Mouse (Mus musculus) v-Abl transformed pro-B cells (cell line): ENCODE measurements around the gene Rad9a.

ENCODE experiments used
- in situ Hi-C, 2 experiments: fragments of 400-800 bp; cut with MboI; formaldehyde crosslinking; loops; one replicate each; pipeline ENCODE4 v1.15.1; 2025; ENCODE audit not compliant: unreplicated experiment in 2 of 2

The Rad9a gene

DNA sequence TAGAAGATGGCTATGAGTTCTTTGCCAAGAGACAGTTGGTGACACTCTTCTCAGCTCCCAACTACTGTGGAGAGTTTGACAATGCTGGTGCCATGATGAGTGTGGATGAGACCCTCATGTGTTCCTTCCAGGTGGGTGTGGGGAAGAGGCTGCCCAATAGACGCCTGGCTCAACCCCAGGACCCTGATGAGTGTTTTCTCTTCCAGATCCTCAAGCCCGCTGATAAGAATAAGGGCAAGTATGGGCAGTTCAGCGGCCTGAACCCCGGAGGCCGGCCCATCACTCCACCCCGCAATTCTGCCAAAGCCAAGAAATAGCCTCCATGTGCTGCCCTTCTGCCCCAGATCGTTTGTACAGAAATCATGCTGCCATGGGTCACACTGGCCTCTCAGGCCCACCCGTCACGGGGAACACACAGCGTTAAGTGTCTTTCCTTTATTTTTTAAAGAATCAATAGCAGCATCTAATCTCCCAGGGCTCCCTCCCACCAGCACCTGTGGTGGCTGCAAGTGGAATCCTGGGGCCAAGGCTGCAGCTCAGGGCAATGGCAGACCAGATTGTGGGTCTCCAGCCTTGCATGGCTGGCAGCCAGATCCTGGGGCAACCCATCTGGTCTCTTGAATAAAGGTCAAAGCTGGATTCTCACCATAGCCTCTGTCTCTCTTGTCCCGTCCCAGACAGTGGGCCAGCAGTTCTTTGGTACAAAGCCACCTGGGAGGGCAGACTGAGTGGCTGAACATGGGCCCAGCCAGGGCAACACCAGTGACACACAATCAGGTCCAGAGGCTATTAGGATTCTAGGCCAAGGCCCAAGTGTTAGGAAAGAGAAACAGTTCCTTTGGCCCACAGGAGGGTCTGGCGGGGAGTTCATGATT lies 6.4 kb downstream of the Rad9a start:
- in situ Hi-C loops: no loop called here

DNA sequence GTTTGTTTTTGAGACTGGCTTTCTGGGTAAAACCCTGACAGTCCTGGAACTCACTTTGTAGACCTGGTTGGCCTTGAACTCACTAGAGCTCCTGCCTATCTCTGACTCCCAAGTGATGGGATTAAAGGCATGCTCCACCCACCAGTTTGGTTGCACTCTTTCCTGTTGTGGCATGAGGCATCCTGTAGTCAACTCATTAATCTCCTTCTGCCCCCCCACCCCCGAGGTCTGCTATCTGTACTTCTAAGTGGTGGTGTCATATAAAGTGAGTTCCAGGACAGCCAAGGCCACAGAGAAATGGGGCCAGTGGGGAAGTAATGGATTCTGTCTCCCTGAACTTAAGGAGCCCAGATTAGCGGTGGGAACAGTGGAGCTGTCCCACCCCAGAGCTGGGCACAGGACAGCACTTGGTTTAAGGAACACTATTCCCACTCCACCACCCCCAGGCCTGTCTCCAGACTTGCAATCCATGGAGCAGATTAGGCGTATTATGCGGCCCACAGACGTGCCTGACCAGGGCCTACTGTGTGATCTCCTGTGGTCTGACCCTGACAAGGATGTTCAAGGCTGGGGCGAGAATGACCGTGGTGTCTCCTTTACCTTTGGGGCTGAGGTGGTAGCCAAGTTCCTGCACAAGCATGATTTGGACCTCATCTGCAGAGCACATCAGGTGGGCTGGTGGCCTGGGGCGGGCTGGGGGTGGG lies 7.3 kb downstream of the Rad9a start:
- in situ Hi-C loops: no loop called here

DNA sequence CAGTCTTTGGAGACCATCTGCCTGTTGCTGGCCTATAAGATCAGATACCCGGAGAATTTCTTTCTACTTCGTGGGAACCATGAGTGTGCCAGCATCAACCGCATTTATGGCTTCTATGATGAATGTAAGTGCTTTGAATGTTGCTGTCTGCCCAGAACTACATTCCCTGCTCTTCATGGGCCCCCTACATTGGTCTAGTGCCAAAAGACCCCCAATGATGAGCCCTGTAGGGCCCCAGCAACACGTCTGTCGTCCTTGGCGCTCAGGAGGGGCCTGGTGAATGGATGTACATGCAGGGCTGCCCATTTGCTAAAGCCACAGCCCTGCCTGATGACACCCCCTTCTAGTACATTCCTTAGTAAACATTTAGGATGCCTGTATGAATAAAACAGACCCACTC lies 8.3 kb downstream of the Rad9a start:
- in situ Hi-C loops: no loop called here

DNA sequence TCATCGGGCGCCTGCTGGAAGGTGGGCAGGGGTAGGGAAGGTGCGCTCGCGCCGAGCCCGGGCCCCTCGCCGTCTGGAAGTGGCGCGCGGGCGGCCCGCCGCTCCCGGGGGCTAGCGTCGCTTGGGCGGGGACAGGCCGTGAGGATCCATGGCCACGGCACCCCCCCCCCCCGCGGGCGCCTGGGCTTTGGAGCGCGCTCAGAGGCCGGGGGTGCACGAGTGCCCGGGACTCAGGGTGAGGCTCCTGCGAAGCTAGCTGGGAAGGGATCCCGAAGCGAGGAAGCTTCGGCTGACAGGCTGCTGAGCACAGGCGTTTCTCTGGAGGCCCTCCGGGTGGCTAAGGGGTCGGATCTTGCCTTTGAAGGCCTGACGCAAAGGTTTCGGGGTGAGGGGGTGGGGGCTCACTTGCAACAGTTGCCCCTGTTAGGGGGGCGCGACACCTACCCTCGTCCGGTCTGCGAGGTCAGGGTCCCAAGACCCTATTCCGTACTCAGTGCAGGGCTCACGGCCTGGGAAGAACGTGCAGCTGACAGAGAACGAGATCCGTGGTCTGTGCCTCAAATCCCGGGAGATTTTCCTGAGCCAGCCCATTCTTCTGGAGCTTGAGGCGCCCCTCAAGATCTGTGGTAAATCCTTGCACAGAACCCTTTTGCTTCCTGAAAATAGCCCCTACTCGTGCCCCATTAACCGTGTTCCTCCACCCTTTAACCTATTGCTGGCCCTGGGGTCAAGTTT lies 9.0 kb downstream of the Rad9a start:
- in situ Hi-C loops: no loop called here

DNA sequence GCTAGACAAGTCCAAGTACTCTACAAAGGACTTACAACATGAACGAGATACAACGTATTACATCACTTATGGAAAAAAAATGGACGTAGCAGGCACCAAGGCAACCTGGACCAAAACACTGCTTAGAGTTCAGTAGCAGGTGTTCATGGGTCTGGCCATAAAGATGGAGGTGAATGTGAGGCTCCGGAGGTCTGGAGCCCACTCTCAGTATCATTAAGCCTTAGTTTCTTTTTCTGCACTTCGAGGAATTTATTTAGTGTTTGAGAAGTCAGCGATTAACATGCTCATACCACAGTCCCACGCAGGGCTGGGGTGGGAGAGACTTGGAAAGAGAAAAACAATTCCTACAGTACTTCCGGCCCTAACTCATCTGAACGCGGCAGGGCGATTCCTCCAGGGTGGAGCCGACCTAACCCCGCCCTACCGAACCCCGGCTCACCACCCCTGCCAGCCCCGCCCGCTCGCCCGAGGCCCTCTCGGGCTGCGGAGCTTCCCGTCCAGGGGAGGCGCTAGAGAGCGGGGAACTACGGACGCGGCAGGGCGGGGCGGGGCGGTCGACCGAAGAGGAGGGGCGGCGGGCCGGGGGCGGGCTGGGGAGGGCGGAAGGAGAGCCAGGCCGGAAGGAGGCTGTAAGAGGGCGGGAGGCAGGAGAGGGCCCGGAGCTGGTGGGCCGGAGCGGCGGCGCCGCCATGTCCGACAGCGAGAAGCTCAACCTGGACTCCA lies 9.8 kb downstream of the Rad9a start, which contains the start of gene Ppp1ca:
Gene Ppp1ca, plus strand, starts transcription at position 538 of the 723 bp plus-strand sequence.
- in situ Hi-C loops: no loop called here

DNA sequence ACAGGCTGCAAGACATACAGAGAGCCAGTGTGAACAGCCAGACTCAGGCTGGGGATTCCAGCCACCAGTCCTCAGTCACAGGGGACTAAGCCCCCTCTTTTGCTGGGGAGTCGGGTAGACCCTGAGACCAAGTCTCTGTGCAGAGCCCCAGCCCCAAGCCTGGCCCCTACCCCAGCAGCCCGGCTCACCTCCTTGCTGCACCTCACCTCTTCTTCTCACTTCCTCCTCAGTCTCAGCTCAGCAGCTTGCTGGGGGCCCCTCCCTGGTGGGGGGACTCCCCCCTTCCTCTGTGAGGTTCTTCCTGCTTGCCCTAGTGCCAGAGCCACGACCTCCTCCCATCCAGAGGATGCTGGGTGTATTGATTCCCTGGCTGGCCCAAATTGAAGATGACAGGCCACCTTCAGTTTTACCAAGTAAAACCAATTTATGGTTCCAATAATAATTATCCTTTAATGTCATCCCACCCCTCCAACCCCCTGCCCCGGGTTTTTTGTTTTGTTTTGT lies 10.6 kb downstream of the Rad9a start, which contains the start of gene Tbc1d10c:
Gene Tbc1d10c, minus strand, starts transcription at position 454 of the 504 bp plus-strand sequence.
- in situ Hi-C loops: no loop called here

DNA sequence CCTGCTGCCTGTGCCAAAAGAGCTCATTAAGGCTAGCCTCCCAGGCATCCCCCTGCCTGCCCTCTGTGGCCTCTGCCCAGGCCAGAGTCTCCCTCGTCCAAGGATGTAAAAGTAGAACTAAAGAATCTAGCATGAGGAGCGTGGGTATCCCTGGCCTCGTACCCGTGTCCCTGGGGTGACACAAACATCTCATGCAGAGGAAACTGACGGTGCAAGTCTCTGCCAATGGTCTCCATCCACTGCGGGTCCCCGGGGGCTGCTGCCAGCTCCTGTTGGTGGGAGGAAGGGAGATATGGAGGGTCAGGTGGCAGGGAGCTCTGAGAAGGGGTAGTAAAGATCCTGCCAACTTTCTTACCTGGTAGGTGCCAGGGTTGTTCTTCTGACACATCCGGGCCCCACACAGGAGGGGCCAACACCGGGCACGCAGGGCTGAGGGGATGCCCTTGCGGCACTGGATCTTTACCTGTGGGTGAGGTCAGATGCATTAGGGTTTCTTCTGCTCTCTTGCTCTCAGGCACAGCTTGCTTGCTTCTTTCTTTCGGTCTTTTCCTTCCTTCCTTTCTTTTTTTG lies 12.3 kb downstream of the Rad9a start:
- in situ Hi-C loops: no loop called here

DNA sequence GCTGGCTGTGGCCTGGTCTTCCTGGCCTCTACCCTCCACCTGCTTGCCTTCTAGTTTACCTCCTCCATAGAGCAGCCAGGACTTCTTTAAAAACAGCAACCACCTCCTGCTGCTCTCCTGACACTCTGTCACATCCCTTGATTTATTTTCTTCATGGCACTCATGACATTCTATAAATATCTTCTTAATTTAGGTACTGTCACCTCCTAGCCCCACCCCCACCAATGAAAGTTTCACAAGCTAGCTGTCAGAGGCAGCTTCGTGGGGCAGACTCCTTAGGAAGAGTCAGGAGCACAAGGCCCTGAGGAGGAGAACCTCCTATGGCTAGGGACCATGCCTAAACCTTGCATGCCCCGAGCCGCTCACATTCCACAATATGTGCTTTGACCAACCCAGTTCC lies 14.2 kb downstream of the Rad9a start:
- in situ Hi-C loops: no loop called here

DNA sequence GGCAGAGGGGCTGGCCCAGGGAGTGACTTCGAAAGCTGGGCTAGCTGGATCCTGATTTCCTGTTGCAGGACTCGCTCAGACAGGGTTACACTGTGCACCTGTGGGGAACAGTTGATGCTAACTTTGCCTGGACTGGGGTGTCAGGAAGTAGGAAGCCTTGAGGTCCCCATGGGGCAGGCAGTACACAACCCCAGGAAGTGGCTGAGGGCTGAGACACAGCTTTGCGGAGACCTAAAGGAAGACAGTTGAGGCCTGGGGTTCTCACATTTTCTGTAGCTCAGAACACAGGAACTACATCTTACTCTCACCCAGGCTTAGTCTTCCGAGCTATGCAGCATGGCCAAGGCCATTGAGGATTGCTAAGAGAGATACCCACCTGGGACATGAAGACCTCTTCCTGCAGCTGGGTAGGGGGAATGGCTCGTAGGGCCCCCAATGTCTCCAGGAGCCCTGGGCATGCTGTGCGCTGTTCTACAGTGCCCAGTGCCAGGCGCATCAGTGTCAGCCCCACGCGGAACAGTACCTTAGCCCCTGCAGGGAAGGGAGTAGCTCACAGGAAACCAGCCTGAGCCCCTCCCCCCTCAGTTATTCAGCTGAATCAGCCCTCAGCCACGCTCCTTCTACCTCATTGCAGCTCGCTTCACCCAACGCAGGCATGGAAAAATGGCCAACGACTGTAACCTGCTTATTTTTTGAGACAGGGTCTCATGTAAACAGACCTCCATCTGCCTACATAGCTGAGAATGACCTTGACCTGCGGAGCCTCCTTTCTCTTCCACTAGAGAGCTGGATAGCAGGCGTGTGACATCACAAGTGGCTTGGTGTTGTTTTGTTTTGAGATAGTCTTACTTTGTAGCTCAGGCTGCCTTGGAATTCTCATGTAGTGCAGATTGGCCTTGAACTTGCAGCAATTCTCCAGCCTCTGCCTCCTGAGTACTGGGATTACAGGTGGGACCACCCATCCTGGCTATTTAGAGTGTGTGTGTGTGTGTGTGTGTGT lies 16.2 kb downstream of the Rad9a start:
- in situ Hi-C loops: no loop called here

DNA sequence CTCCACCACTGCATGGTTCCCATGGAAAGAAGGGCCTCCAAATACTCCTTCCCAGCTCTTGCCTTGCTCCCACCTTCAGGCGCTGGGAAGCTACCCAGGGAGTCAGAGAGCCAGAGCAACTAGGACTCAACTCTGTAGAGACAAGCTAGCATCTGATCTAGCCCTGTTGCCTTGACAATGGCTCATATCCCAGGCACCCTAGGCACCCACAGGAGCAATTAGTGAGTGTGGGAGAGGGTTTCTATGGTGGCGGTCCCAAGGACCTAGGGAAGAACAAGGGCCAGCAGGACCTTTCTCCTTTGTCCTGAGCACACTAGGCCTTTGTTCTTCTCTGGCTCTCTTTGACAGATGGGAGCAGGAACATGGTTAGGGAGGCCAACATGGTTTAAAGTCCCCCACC lies 17.8 kb downstream of the Rad9a start:
- in situ Hi-C loops: no loop called here

DNA sequence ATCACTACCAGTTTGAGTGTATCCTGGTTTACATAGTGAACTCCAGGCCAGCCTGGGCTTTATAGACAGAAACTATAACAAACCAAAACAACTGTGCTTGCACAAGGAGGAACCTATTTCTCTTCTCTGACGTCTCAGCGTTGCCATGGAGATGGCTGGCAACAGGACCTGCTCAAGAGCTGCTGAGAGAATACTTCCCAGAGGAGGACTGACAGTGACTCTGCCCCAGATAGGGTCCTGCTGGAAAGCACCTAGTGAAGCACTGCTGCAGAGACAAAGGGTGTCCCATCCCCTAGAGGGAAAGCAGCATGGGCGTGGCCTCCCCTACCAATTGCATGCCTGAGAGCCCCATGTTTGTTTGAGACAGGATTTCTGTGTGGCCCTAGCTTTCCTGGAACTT lies 19.6 kb downstream of the Rad9a start:
- in situ Hi-C loops: no loop called here

DNA sequence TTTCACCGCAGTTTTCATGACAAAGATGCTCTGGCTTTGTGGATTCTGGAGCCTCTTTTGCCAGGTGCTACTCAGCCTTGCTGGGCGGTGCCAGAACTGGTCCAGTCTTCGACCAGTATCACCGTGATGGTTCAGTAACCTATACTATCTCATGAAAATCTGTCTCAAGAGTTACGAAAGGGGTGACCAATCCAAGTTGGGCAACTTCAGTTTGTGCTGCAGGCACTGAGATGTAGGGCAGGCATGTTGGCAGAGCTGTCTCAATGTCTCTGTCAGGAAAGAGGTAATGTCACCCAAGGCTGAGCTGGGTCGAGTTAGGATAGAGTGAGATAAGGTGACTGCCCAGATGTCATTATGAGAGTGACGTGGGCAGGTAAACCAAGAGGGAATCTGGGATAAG lies 21.1 kb downstream of the Rad9a start:
- in situ Hi-C loops: no loop called here

DNA sequence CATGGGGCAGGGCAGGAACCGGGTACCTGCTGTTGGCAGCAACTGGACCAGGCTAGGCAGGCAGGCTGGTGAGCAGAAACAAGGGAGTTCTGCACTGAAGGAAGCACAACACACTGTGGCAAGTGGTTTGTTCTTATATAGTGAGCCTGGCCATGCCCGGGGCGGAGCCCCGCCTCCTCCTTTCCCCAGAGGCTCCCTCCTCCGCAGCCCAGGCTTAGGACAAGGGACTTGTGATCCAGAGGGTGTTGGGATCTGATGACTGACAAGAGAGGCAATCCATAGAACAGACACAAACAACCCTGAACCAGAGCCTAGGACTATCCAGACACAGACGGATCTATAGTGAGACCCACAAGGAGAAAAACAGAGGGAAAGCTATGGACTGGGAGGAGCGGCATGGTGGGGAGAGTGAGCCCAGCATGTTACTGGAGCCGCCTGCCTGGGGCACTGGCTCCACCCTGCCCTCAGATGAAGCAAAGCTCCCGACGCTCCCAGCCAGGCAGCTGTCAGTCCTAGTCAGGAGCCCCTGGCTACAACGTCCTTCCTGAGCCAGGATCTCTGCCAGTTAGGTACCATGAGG lies 26.0 kb downstream of the Rad9a start, which contains the start of gene Carns1:
Gene Carns1, minus strand, starts transcription at position 112 of the 580 bp plus-strand sequence.
- in situ Hi-C loops: no loop called here

DNA sequence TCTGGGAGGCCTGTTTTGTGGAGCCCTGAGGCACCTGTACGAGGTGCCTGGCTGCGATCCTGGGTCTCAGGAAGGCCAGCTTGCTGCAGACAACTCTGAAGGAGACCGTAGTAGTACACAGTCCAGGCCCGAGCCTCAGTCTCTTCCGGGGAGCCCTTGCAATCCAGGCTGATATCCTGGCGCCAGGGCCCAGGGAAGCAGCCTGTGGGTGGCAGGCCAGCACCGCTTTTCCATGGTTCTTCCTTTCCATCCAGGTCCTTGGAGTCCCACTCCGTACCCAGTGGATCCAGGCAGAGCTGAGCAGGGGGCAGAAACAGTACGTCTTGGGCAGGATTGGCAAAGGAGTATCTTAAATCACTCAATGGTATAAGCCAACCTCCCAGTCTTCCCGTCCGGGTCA lies 28.5 kb downstream of the Rad9a start:
- in situ Hi-C loops: no loop called here

DNA sequence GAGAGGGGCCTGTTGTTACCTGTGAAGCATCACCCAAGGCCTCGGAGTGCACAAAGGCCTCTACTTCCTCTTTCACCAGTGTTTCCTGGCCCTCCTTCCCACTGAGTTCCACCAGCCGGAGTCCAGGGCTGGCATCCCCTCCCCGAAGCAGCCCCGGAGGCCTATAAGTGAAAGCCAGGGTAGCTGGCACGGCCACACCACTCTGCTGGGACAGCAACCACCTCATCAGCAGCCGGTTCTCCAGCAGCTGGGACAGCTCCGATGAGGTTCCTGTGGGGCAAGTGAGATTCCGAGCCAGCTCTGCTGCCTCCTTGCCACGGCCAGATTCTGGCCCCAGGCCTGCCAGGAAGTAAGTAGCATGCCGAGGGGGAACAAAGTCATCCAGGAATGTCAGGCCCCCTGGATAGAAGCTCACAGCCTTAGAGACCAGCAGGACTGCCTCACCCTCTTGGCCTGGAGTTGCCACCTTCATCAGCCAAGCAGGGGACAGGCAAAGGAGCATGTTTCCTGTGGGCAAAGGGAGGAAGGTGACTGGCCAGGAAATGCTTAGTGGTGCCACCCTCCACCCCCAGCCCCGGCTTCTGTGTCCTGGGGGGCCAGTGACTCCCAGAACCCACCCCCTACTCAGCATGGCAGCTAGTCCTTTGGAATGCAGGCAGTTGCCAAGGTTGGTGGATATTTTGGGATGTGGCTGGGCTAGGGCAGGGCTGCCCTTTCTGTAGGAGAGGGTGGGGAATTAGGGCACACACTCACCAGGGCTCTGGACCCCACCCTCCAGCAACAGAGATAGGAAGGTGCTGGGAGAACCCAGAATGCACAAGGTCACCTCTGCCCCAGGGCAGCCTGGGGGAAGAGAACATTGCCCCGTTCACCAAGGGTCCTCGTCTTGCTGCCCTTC lies 29.8 kb downstream of the Rad9a start:
- in situ Hi-C loops: no loop called here

DNA sequence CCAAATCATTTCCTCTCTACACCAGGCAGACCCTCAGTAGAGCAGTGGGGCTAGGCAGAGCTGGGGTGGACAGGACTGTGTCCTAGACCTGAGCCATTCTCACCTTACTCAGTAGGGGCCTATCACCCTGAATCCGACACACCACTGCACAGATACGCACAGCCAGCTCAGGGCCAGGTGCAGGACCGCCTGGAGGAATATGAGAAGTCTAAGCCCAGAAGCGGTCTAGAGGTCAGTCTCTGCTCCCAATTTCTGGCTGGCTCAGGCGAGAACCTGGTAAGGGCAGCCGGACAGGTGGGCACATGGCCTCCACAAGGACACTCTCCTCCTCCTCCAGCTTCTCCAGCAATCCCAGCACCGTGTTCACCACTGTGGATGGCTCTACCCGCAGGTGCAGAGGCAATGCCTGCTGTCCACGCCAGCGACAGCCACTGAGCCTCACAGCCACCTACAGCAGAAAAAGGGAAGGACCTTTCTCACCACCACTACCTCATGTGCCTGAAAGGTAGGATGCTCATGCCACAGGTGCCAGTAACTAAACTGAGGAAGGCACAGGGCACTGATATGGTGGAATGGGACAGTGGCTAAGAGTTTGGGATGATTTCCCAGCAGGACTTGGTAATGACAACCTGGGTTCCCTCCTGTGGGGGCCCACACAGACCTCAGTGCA lies 30.6 kb downstream of the Rad9a start:
- in situ Hi-C loops: no loop called here

DNA sequence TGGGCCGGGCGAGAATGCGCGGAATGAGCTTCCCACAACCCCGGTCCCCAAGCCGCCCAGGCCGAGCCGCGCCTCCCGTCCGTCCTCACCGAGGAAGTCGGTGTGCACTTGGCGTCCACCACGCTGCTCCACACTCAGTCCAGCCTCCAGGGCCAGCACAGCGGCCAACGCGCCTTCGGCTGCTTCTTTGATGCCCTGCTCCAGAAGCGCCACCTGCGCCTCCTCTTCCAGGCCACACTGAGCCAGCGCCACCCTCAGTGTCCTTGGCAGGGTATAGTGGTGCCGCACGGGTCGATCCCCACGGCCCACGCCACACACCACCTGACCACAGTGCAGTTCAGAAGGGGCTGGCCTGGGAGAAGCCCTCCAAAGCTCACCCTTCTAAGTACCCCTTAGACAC lies 31.7 kb downstream of the Rad9a start:
- in situ Hi-C loops: loop anchor here (5.0 kb wide), 1 partner anchor 32 kb away; the partner anchor contains the start of gene Rad9a (in 2 of the 2)
